Mouse (Mus musculus) brown adipose tissue, adult 24 weeks (tissue): Measurements from ENCODE around the gene Ccdc151. TPM values are rescaled to one million over a fixed set of nuclear protein-coding genes. Genes with fewer than 3 reads are reported as not detected.
A peak's percentile ranks its signal among the peaks of the same experiment; 100 is the strongest.

Experiments used
- H3K27ac ChIP-seq: fragments of 200-500 bp; replicated peaks from 2 replicates; pipeline ENCODE4 v1.5.1; 2012; ENCODE audit warnings: low read depth, mild to moderate bottlenecking, low read length
- H3K4me1 ChIP-seq: fragments of 200-500 bp; 2 replicates; pipeline ENCODE4 v1.6.1; 2012; ENCODE audit warnings: low read length, mixed read lengths; ENCODE audit not compliant: control insufficient read depth, insufficient read depth, insufficient read length
- H3K4me3 ChIP-seq: fragments of 200-500 bp; 2 replicates; pipeline ENCODE4 v1.5.1; 2012; ENCODE audit warnings: low read depth, mild to moderate bottlenecking, low read length, moderate library complexity; ENCODE audit not compliant: insufficient read depth
- polyA plus RNA-seq: library from polyadenylated mRNA; stranded (reverse); fragments of >200 nt; gene quantifications from 2 replicates; pipeline ENCODE4 v1.2.4, GENCODE M21; 2012; ENCODE audit not compliant: missing spikeins, insufficient read depth, insufficient read length

Gene Ccdc151
- not detected in 2 replicates for polyA plus RNA-seq

- peak within 1 kb of the TSS; percentile 71 for H3K4me3 ChIP-seq
- H3K27ac ChIP-seq: peak within 1 kb of the TSS; percentile 42; the same call in 1 of the 2 replicates
Measured at GRCm38 (mm10) chr9:22002194-22003162, at the start of gene Ccdc151, which contains the start of gene Prkcsh. Gene Ccdc151 (minus strand): TSS chr9:22002634. Gene Prkcsh (plus strand): TSS chr9:22002806.

GRCm38 (mm10) chr9:22051958-22052254 is 49.5 kb upstream of the Ccdc151 start, which contains the start of gene Elavl3:
Gene Elavl3 (minus strand): TSS chr9:22052023.
- peak within 1 kb of the TSS; percentile 42 for H3K4me3 ChIP-seq
- H3K4me1 ChIP-seq: peaks cover 4% of the 10 kb centered on the region; the same call in 1 of the 2 replicates
- no peak within 1 kb of the TSS for H3K27ac ChIP-seq

More at GRCm38 (mm10) chr9:22002194-22003162, at the start of gene Ccdc151, which contains the start of gene Prkcsh:
- peaks cover 6% of the 10 kb centered on the region for H3K4me1 ChIP-seq

GRCm38 (mm10) chr9:22051161-22051957 is 48.9 kb upstream of the Ccdc151 start:
- H3K4me1 ChIP-seq: peaks cover 4% of the 10 kb centered on the region; the same call in 1 of the 2 replicates
- no peak overlapping the region for H3K27ac ChIP-seq
- peak overlapping the region; percentile 42 for H3K4me3 ChIP-seq

- no peak overlapping the region for H3K27ac ChIP-seq
- peak overlapping the region; percentile 42 for H3K4me3 ChIP-seq
- H3K4me1 ChIP-seq: peaks cover 4% of the 10 kb centered on the region; the same call in 1 of the 2 replicates
Measured at GRCm38 (mm10) chr9:22050351-22050889, 48.0 kb upstream of the Ccdc151 start.

DNA sequence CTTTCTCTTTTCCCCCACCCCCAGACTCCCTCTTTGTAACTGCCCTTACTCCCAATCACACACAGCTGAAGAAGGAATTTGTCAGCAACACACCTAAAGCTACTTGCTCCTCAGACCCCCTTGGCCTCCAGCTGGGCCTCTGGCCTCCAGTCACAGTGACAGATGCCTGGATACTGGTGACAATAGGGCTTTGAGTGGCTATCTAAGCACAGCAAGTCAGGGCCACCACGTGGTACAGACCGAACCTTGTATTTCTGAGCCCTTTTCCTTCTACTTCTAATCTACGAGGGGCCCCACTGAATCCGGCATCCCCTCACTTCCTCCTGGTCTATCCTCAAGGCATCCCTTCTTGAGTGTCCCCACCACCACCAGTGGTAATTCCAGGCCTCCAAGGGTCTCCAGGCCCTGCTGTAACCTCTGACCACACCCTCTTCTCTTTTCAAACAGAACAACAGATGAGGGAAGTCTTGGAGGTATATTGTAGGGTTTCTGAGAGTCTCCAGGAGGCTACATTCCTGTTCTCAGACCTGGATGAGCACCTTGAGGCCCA is 47.4 kb upstream of the Ccdc151 start:
- Histone ChIP-seq H3K4me3 (no peak overlapping the region), H3K27ac (no peak overlapping the region), H3K4me1 (peaks cover 4% of the 10 kb centered on the region; the same call in 1 of the 2 replicates)

- H3K27ac ChIP-seq: no peak overlapping the region
- H3K4me1 ChIP-seq: no peaks in the 10 kb centered on the region
- no peak overlapping the region for H3K4me3 ChIP-seq
Measured at GRCm38 (mm10) chr9:22049315-22049714, 46.9 kb upstream of the Ccdc151 start.

- H3K4me1 ChIP-seq: no peaks in the 10 kb centered on the region
- no peak overlapping the region for H3K27ac ChIP-seq
- no peak overlapping the region for H3K4me3 ChIP-seq
Measured at GRCm38 (mm10) chr9:22047329-22047728, 44.9 kb upstream of the Ccdc151 start.

GRCm38 (mm10) chr9:22041832-22042231 is 39.4 kb upstream of the Ccdc151 start:
- Histone ChIP-seq H3K4me3 (no peak overlapping the region), H3K4me1 (no peaks in the 10 kb centered on the region), H3K27ac (no peak overlapping the region)

DNA sequence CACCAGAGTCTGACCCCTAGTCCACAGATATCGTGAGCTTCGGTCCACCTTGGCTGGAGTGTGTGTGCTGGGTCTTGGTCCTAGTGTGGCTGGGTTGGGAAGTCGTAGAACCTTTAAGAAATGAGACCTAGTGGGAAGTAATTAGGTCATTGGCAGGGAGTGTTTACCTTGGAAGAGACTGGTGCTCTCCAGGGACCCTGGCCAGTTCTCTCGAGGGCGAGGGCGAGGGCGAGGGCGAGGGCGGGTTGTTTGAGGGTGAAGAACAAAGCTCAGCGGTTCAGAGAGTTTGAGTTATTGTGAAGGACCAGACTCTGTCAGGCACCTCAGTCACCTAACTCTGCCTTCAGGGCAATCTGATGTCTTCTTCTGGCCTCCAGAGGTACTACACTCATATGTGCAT is 35.4 kb upstream of the Ccdc151 start:
- H3K4me1 ChIP-seq: no peaks in the 10 kb centered on the region

GRCm38 (mm10) chr9:22035300-22036044 is 33.0 kb upstream of the Ccdc151 start:
- Histone ChIP-seq H3K27ac (no peak overlapping the region), H3K4me3 (no peak overlapping the region), H3K4me1 (no peaks in the 10 kb centered on the region)

More for the DNA sequence above, 35.4 kb upstream of the Ccdc151 start:
- no peak overlapping the region for H3K27ac ChIP-seq
- H3K4me3 ChIP-seq: no peak overlapping the region

GRCm38 (mm10) chr9:22030386-22030785 is 28.0 kb upstream of the Ccdc151 start:
- Histone ChIP-seq H3K4me3 (no peak overlapping the region), H3K4me1 (no peaks in the 10 kb centered on the region), H3K27ac (no peak overlapping the region)

DNA sequence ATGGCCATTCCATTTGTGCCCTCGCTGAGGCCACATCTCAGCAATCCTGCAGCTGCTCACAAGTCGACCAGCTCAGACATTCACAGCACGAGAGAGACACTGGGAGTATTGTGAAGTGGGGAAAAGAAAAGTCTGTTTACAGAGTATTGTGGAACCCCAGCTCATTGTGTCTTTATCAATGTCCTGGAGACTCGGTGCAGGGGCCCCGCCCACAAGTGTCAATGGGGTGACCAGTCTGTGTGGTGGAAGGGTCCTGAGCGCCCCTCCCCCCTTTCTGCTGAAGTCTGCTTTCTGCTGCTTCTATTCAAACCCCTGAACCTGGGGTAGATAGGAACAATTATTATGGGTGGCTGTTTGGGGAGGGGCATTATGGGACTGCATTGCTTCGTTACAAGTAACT is 26.0 kb upstream of the Ccdc151 start:
- no peak overlapping the region for H3K4me3 ChIP-seq
- peaks cover 4% of the 10 kb centered on the region; the same call in 1 of the 2 replicates for H3K4me1 ChIP-seq
- no peak overlapping the region for H3K27ac ChIP-seq

GRCm38 (mm10) chr9:22024592-22024991 is 22.2 kb upstream of the Ccdc151 start:
- no peak overlapping the region for H3K27ac ChIP-seq
- H3K4me3 ChIP-seq: no peak overlapping the region
- peaks cover 4% of the 10 kb centered on the region; the same call in 1 of the 2 replicates for H3K4me1 ChIP-seq

- H3K4me1 ChIP-seq: no peaks in the 10 kb centered on the region
- H3K27ac ChIP-seq: no peak overlapping the region
- no peak overlapping the region for H3K4me3 ChIP-seq
Measured at GRCm38 (mm10) chr9:22017208-22017825, 14.9 kb upstream of the Ccdc151 start.
